Mouse (Mus musculus): ENCODE measurements around the gene Arl6ip5. TPM values are rescaled to one million over a fixed set of nuclear protein-coding genes. Genes with fewer than 3 reads are reported as not detected.

Arl6ip5 gene
- polyA plus RNA-seq, 1 experiment from 2014 or later = 133 TPM

DNA sequence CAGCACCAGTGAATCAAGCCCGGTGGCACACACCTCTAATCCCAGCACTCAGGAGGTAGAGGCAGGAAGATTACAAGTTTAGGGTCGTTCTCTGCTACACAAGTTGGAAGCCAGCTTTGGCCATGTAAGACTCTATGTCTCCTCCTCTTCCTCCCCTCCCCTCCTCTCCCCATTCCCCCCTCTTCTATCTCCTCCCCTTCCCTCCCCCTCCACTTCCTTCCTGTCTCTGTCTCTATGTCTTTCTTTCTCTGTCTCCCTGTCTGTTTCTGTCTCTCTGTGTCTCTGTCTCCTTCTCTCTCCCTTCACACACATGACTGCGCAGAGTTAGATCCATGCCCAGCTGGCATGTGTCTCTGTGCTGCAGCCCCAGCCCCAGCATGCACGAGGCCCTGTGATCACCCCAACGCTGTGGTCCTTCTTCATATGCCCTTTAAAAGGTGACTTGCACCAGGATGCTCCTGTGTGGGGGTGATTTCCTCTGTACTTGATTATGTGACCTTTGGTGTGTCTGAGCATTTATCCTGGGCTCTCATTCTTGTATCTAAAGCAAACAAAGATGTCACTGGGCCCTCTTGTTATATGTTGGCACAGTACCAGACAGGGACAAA is 66.5 kb downstream of the Arl6ip5 start:
- H3K4me2 ChIP-seq = no peak overlapping the region
- peaks cover 16% of the 10 kb centered on the region for H3K4me1 ChIP-seq (replicated peaks)
- H3K9me3 ChIP-seq = no peaks in the 10 kb centered on the region
- no peak overlapping the region for H3K9ac ChIP-seq
- H3K27me3 ChIP-seq = no peaks in the 10 kb centered on the region
- ATAC-seq (ENCODE audit: low FRiP score, low read depth) = no peak
- H3K36me3 ChIP-seq = no peaks in the 10 kb centered on the region
- no peak overlapping the region for H3K27ac ChIP-seq (replicated peaks)
- 61% methylated on average over 5 of the region's 5 CpGs for WGBS
- no peak overlapping the region for H3K4me3 ChIP-seq

DNA sequence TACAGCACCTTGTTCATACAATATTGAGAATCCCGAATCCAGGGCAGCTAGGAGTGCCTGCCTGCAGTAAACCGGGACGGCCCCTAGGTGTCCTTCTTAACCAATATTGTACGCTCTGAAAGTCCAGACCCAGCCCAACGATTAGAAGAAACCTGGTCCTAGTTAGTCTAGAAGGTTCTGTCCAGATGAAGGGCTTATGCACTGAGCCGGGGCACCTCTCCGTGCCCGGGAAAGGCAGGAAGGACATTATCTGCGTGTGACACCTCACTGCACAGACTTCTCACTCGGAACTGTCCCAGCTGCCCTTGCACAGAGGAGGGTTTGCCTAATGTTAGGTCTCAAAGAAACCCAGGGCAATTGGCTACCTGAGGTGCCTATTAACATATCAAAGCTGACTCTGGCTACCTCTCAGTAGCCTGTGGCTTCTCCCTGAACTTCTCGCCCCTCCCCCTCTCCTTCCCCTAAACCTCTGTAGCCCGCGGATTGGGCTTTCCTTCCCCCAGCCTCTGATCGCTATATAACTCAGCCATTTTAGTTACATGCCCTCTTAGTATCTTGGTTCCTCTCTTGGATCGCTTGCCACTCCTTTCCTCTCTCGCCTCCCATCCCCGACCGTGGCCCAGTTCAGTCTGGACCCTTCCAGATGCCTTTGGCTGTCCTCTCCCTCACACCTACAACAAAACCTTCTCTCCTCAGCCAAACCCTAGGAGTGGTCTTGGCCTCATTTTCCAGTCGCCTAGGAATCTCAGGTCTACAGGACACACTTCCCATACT is 67.7 kb downstream of the Arl6ip5 start:
- H3K4me2 ChIP-seq = peak overlapping the region; percentile 63
- WGBS = 3% methylated on average over 19 of the region's 19 CpGs
- H3K27me3 ChIP-seq = no peaks in the 10 kb centered on the region
- peaks cover 16% of the 10 kb centered on the region for H3K4me1 ChIP-seq (replicated peaks)
- no peaks in the 10 kb centered on the region for H3K9me3 ChIP-seq
- peak overlapping the region; percentile 19 for H3K4me3 ChIP-seq
- H3K36me3 ChIP-seq = no peaks in the 10 kb centered on the region
- no peak overlapping the region for H3K27ac ChIP-seq (replicated peaks)
- peak overlapping the region; percentile 9; the same call in 1 of the 2 replicates for H3K9ac ChIP-seq
- ATAC-seq (ENCODE audit: low FRiP score, low read depth) = peak; percentile 74

DNA sequence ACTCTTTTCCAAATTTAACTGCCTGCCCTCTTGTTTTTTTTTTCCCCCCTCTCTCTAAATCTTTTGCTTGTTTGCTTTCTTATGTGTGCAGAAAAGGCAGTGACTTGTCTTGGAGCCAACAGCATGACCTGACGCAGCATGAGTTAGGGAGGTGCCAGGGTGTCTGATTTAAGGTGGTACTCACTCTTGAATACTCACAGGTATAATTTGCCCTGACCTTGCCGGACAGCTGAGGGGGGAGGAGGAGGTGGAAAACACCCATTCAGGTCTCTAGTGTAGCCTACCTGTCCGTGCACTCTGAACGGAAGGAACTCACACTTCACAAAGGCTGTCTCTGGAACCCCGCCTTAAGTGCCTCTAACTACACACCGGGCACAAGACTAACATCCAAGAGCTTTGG is 68.4 kb downstream of the Arl6ip5 start:
- Histone ChIP-seq H3K9ac (no peak overlapping the region), H3K4me3 (no peak overlapping the region), H3K36me3 (no peaks in the 10 kb centered on the region), H3K27me3 (no peaks in the 10 kb centered on the region), H3K4me1 (replicated peaks) (peaks cover 16% of the 10 kb centered on the region), H3K9me3 (no peaks in the 10 kb centered on the region), H3K4me2 (no peak overlapping the region), H3K27ac (replicated peaks) (no peak overlapping the region)
- 49% methylated on average over 6 of the region's 6 CpGs for WGBS
- ATAC-seq (ENCODE audit: low FRiP score, low read depth) = no peak

Other genes starting within 250 kb of the Arl6ip5 start
- gene Fam19a4, start 150.3 kb upstream of the Arl6ip5 start, polyA plus RNA-seq (2015; fragmentation: Nextera tagmentation; extraction: Ambion mirVana) = 3.0 and 4.8 TPM in 2 replicates
- gene Eogt, start 61.5 kb upstream of the Arl6ip5 start, polyA plus RNA-seq (2015; fragmentation: Nextera tagmentation; extraction: Ambion mirVana) = 12.8 and 14.2 TPM in 2 replicates
- gene Tmf1, start 31.6 kb upstream of the Arl6ip5 start, polyA plus RNA-seq (2015; fragmentation: Nextera tagmentation; extraction: Ambion mirVana) = 33.0 and 37.2 TPM in 2 replicates
- gene Uba3, start 5.0 kb upstream of the Arl6ip5 start, polyA plus RNA-seq (2015; fragmentation: Nextera tagmentation; extraction: Ambion mirVana) = 84.0 and 84.3 TPM in 2 replicates
- not detected in 2 replicates for gene Lmod3, start 42.1 kb downstream of the Arl6ip5 start, polyA plus RNA-seq (2015; fragmentation: Nextera tagmentation; extraction: Ambion mirVana)